In genomic region chr5:146629636-146630035, GRCm38 (mm10) we compare ENCODE assay signal across 10 mouse cellular contexts. TPM values are rescaled to one million over a fixed set of nuclear protein-coding genes. Genes with fewer than 3 reads are reported as not detected.
DNase-seq lines count a peak whose midpoint lies in the region.
"Had no signal": no experiment of that assay in that cellular context is flagged by ENCODE, and none has a peak within 500 bp of the region (broad histone marks: within the 10 kb centered on the region; RNA-seq: fewer than 3 reads in every experiment).

No protein-coding gene starts in this region.

- peak; percentile 13 to 43 for DNase-seq in cerebellum, postnatal 25 days
- DNase-seq in cerebellum, adult 11 months: no peak
- peak; percentile 46 to 58 for DNase-seq in layer of hippocampus, postnatal 10 days (ENCODE audit: low spot score in 2 of 2)
- no peak for DNase-seq in layer of hippocampus, adult 9-10 months (ENCODE audit: low spot score)
- peak; percentile 58 for DNase-seq in right cerebral cortex, postnatal 4 days
- DNase-seq in right cerebral cortex, postnatal 36 days (ENCODE audit: low spot score in 2 of 2): no peak
- DNase-seq in thymus, postnatal 36 days: peak; percentile 3 to 7
- DNase-seq in urinary bladder, adult 2 months (ENCODE audit: low spot score): no peak

RNA-seq across cellular contexts. Expression of gene Gpr12, which starts 44.6 kb away (rescaled TPM):
- total RNA-seq in layer of hippocampus, postnatal 10 days (2021): 10 to 100 TPM; 46.1 to 46.9 TPM
- not detected in 2 replicates for polyA plus RNA-seq in urinary bladder, adult 2 months (2012; rRNA removed)
- total RNA-seq: gastrocnemius, postnatal 4 days; heart, postnatal 10 days had no signal

Comparison
In these comparisons a context has a peak if more than half of its experiments do, and no peak if none do; other contexts are left out.
1. DNase-seq: peak in cerebellum, postnatal 25 days (2 of 2), layer of hippocampus, postnatal 10 days (2 of 2), right cerebral cortex, postnatal 4 days (single experiment) and thymus, postnatal 36 days (2 of 2); none in cerebellum, adult 11 months (single experiment), layer of hippocampus, adult 9-10 months (single experiment), right cerebral cortex, postnatal 36 days (0 of 2) and urinary bladder, adult 2 months (single experiment).